In genomic region chr3:45555736-45556135, GRCm38 (mm10) we compare ENCODE assay signal across 8 mouse cellular contexts.
A peak's percentile ranks its signal among the peaks of the same experiment; 100 is the strongest.
DNase-seq lines count a peak whose midpoint lies in the region; ATAC-seq and TF ChIP-seq lines count a peak whose summit lies in the region.

No protein-coding gene starts in this region.

- ATAC-seq in hindbrain, embryonic 13.5 days (ENCODE audit: low FRiP score): peak; percentile 74
- ATAC-seq in midbrain, embryonic 16.5 days: peak; percentile 71; the same call in 1 of the 2 replicates

- no peak for TF ChIP-seq POLR2A in cortical plate, adult 2 months (IDR thresholded peaks at IDR 0.05; ENCODE audit: extremely low read depth, insufficient read depth, low read length)

- WGBS in heart, embryonic 10.5 days: 30% methylated on average over 1 of the region's 1 CpGs
- WGBS in hindbrain, embryonic 13.5 days: 29% methylated on average over 1 of the region's 1 CpGs
- 32% methylated on average over 1 of the region's 1 CpGs for WGBS in midbrain, embryonic 16.5 days

- no peak overlapping the region for H3K9ac ChIP-seq in hindbrain, embryonic 13.5 days
- no peak overlapping the region for H3K9ac ChIP-seq in midbrain, embryonic 16.5 days (ENCODE audit: low read depth, low read length)

- TF ChIP-seq CTCF in cortical plate, adult 2 months (IDR thresholded peaks at IDR 0.05; ENCODE audit: extremely low read depth, insufficient read depth, low read length): peak; percentile 67

- no peaks in the 10 kb centered on the region for H3K4me1 ChIP-seq in heart, embryonic 10.5 days
- H3K4me1 ChIP-seq in cortical plate, adult 2 months (ENCODE audit: control insufficient read depth, insufficient read depth, low read length): no peaks in the 10 kb centered on the region
- H3K4me1 ChIP-seq in hindbrain, embryonic 13.5 days (replicated peaks): no peaks in the 10 kb centered on the region
- H3K4me1 ChIP-seq in midbrain, embryonic 16.5 days (ENCODE audit: control insufficient read depth, insufficient read depth, low read length): no peaks in the 10 kb centered on the region

- DNase-seq in heart, postnatal 4 days: peak; percentile 52
- no peak for DNase-seq in heart, embryonic 10.5 days (ENCODE audit: low spot score)
- DNase-seq in R1 (ENCODE audit: low read depth, low spot score): peak; percentile 55
- DNase-seq in left cerebral cortex, adult 11 months (ENCODE audit: low spot score): peak; percentile 59
- DNase-seq in spleen, postnatal 36 days (ENCODE audit: low spot score in 2 of 2): no peak

- no peaks in the 10 kb centered on the region for H3K36me3 ChIP-seq in heart, embryonic 10.5 days
- H3K36me3 ChIP-seq in hindbrain, embryonic 13.5 days: no peaks in the 10 kb centered on the region
- H3K36me3 ChIP-seq in midbrain, embryonic 16.5 days (ENCODE audit: control insufficient read depth, insufficient read depth, low read length): no peaks in the 10 kb centered on the region

- no peaks in the 10 kb centered on the region for H3K9me3 ChIP-seq in heart, embryonic 10.5 days
- no peaks in the 10 kb centered on the region for H3K9me3 ChIP-seq in hindbrain, embryonic 13.5 days
- no peaks in the 10 kb centered on the region for H3K9me3 ChIP-seq in midbrain, embryonic 16.5 days (replicated peaks; ENCODE audit: control insufficient read depth, low read length, poor library complexity, severe bottlenecking)

- H3K4me3 ChIP-seq in heart, embryonic 10.5 days: no peak overlapping the region
- H3K4me3 ChIP-seq in cortical plate, adult 2 months (ENCODE audit: insufficient read depth, low read length): no peak overlapping the region
- H3K4me3 ChIP-seq in hindbrain, embryonic 13.5 days: no peak overlapping the region
- H3K4me3 ChIP-seq in midbrain, embryonic 16.5 days (ENCODE audit: low read depth, low read length): no peak overlapping the region

- H3K4me2 ChIP-seq in hindbrain, embryonic 13.5 days: no peak overlapping the region
- H3K4me2 ChIP-seq in midbrain, embryonic 16.5 days (ENCODE audit: low read length): no peak overlapping the region

- no peak overlapping the region for H3K27ac ChIP-seq in heart, embryonic 10.5 days
- no peak overlapping the region for H3K27ac ChIP-seq in cortical plate, adult 2 months (ENCODE audit: insufficient read depth, low read length)
- no peak overlapping the region for H3K27ac ChIP-seq in hindbrain, embryonic 13.5 days
- H3K27ac ChIP-seq in midbrain, embryonic 16.5 days (ENCODE audit: low read length): no peak overlapping the region

- no peaks in the 10 kb centered on the region for H3K27me3 ChIP-seq in heart, embryonic 10.5 days (ENCODE audit: insufficient read depth, poor library complexity, severe bottlenecking)
- H3K27me3 ChIP-seq in hindbrain, embryonic 13.5 days: no peaks in the 10 kb centered on the region
- H3K27me3 ChIP-seq in midbrain, embryonic 16.5 days (ENCODE audit: control insufficient read depth, insufficient read depth, low read depth, low read length): no peaks in the 10 kb centered on the region

Comparison
In these comparisons a context has a peak if more than half of its experiments do, and no peak if none do; other contexts are left out.
1. DNase-seq: peak in heart, postnatal 4 days (single experiment), R1 (single experiment) and left cerebral cortex, adult 11 months (single experiment); none in heart, embryonic 10.5 days (single experiment) and spleen, postnatal 36 days (0 of 2).